Mouse (Mus musculus) hindbrain, embryonic 11.5 days (tissue): ENCODE measurements around the gene Fgfr2. TPM values are rescaled to one million over a fixed set of nuclear protein-coding genes. Genes with fewer than 3 reads are reported as not detected.

Source experiments
- ATAC-seq: fragments of 200-750 bp; cut with Nextera tagmentation; 2 replicates; pipeline ENCODE4 v1.8.0; 2017; ENCODE audit warnings: mild to moderate bottlenecking, moderate TSS enrichment, moderate library complexity; ENCODE audit not compliant: low FRiP score
- DNase-seq: peaks from one replicate; pipeline ENCODE4 v3.0.0-alpha.2; 2015; ENCODE audit warnings: low spot score
- H3K27ac ChIP-seq: fragments of 300-500 bp; sonication (generic); 2 replicates; pipeline ENCODE4 v1.5.1; 2014; ENCODE audit warnings: mild to moderate bottlenecking, low read depth, low read length
- H3K27me3 ChIP-seq: fragments of 300-500 bp; sonication (generic); 2 replicates; pipeline ENCODE4 v1.6.1; 2014; ENCODE audit warnings: mild to moderate bottlenecking, low read length, moderate library complexity, mixed read lengths; ENCODE audit not compliant: control insufficient read depth, insufficient read depth
- H3K36me3 ChIP-seq: fragments of 300-500 bp; sonication (generic); 2 replicates; pipeline ENCODE4 v1.6.1; 2014; ENCODE audit warnings: mild to moderate bottlenecking, low read length, moderate library complexity, mixed read lengths; ENCODE audit not compliant: control insufficient read depth, insufficient read depth
- H3K4me1 ChIP-seq: fragments of 300-500 bp; sonication (generic); replicated peaks from 2 replicates; pipeline ENCODE4 v1.6.1; 2014; ENCODE audit warnings: low read length, mixed read lengths; ENCODE audit not compliant: control insufficient read depth, insufficient read depth
- H3K4me2 ChIP-seq: fragments of 300-500 bp; sonication (generic); replicated peaks from 2 replicates; pipeline ENCODE4 v1.6.1; 2014; ENCODE audit warnings: mild to moderate bottlenecking, low read depth, low read length
- H3K4me3 ChIP-seq: fragments of 300-500 bp; sonication (generic); 2 replicates; pipeline ENCODE4 v1.5.1; 2014; ENCODE audit warnings: low read depth, low read length
- H3K9ac ChIP-seq: fragments of 300-500 bp; sonication (generic); 2 replicates; pipeline ENCODE4 v1.6.1; 2014; ENCODE audit warnings: low read depth, low read length
- H3K9me3 ChIP-seq: fragments of 300-500 bp; sonication (generic); 2 replicates; pipeline ENCODE4 v1.6.1; 2016; ENCODE audit warnings: low read length; ENCODE audit not compliant: control insufficient read depth
- WGBS: fragments of 180-500 bp; shearing (Covaris S2); extraction: QIAGEN DNeasy Blood & Tissue Kit; methylation state at CpG from one replicate; pipeline ENCODE4 v1.1.7; 2014; 5-methylcytosine and 5-hydroxymethylcytosine counted together
- polyA plus RNA-seq: library from polyadenylated mRNA; unstranded; fragments of >200 nt; fragmentation: Nextera tagmentation; extraction: Ambion mirVana; gene quantifications from 2 replicates; pipeline ENCODE4 v1.2.1, GENCODE M21; 2014

The Fgfr2 gene
- polyA plus RNA-seq, 1 experiment from 2014 or later: 71.3 TPM

- Histone ChIP-seq H3K4me3 (no peak overlapping the region), H3K9ac (no peak overlapping the region), H3K4me2 (no peak overlapping the region), H3K27ac (0 out of 2 replicates have a peak overlapping the region, but pooled peaks have one; percentile 5), H3K36me3 (no peaks in the 10 kb centered on the region), H3K9me3 (no peaks in the 10 kb centered on the region), H3K27me3 (no peaks in the 10 kb centered on the region), H3K4me1 (0 out of 2 replicates have a peak, but pooled peaks cover 6% of the 10 kb centered on the region)
- DNase-seq (peak; percentile 56), ATAC-seq (peak; percentile 65)
- WGBS: 29% methylated on average over 1 of the region's 1 CpGs
Observed at GRCm38 (mm10) chr7:132012969-132013679, 1110.0 kb downstream of the Fgfr2 start.

GRCm38 (mm10) chr7:132009002-132009401 is 1114.1 kb downstream of the Fgfr2 start:
- H3K27ac ChIP-seq: no peak overlapping the region
- no peak overlapping the region for H3K9ac ChIP-seq
- WGBS: 83% methylated on average over 7 of the region's 7 CpGs
- H3K4me2 ChIP-seq: no peak overlapping the region
- H3K36me3 ChIP-seq: no peaks in the 10 kb centered on the region
- 0 out of 2 replicates have a peak, but pooled peaks cover 6% of the 10 kb centered on the region for H3K4me1 ChIP-seq
- DNase-seq (no peak), ATAC-seq (no peak)
- no peaks in the 10 kb centered on the region for H3K9me3 ChIP-seq
- no peak overlapping the region for H3K4me3 ChIP-seq
- H3K27me3 ChIP-seq: no peaks in the 10 kb centered on the region

GRCm38 (mm10) chr7:132005996-132006696 is 1117.0 kb downstream of the Fgfr2 start:
- Histone ChIP-seq H3K36me3 (no peaks in the 10 kb centered on the region), H3K4me3 (no peak overlapping the region), H3K27me3 (no peaks in the 10 kb centered on the region), H3K4me2 (no peak overlapping the region), H3K9me3 (no peaks in the 10 kb centered on the region), H3K9ac (no peak overlapping the region), H3K27ac (no peak overlapping the region), H3K4me1 (no peaks in the 10 kb centered on the region)
- 83% methylated on average over 14 of the region's 14 CpGs for WGBS
- no peak for ATAC-seq
- no peak for DNase-seq

GRCm38 (mm10) chr7:131992873-131993272 is 1130.3 kb downstream of the Fgfr2 start:
- no peak for DNase-seq
- no peak overlapping the region for H3K27ac ChIP-seq
- ATAC-seq: no peak
- 73% methylated on average over 3 of the region's 3 CpGs for WGBS
- H3K9me3 ChIP-seq: no peaks in the 10 kb centered on the region
- H3K4me2 ChIP-seq: no peak overlapping the region
- no peaks in the 10 kb centered on the region for H3K4me1 ChIP-seq
- H3K36me3 ChIP-seq: no peaks in the 10 kb centered on the region
- no peaks in the 10 kb centered on the region for H3K27me3 ChIP-seq
- no peak overlapping the region for H3K4me3 ChIP-seq
- no peak overlapping the region for H3K9ac ChIP-seq

GRCm38 (mm10) chr7:131992226-131992625 is 1130.9 kb downstream of the Fgfr2 start:
- Histone ChIP-seq H3K9me3 (no peaks in the 10 kb centered on the region), H3K27me3 (no peaks in the 10 kb centered on the region), H3K27ac (no peak overlapping the region), H3K4me3 (no peak overlapping the region), H3K4me1 (no peaks in the 10 kb centered on the region), H3K4me2 (no peak overlapping the region), H3K36me3 (no peaks in the 10 kb centered on the region), H3K9ac (no peak overlapping the region)
- ATAC-seq: no peak
- 50% methylated on average over 1 of the region's 1 CpGs for WGBS
- DNase-seq: no peak

GRCm38 (mm10) chr7:131989056-131989455 is 1134.1 kb downstream of the Fgfr2 start:
- no peaks in the 10 kb centered on the region for H3K36me3 ChIP-seq
- H3K27ac ChIP-seq: no peak overlapping the region
- no peaks in the 10 kb centered on the region for H3K4me1 ChIP-seq
- DNase-seq: no peak
- no peak overlapping the region for H3K4me3 ChIP-seq
- no peaks in the 10 kb centered on the region for H3K27me3 ChIP-seq
- no peak for ATAC-seq
- 35% methylated on average over 6 of the region's 6 CpGs for WGBS
- no peaks in the 10 kb centered on the region for H3K9me3 ChIP-seq
- no peak overlapping the region for H3K9ac ChIP-seq
- H3K4me2 ChIP-seq: no peak overlapping the region

- Histone ChIP-seq H3K4me1 (no peaks in the 10 kb centered on the region), H3K4me3 (no peak overlapping the region), H3K9me3 (no peaks in the 10 kb centered on the region), H3K27ac (no peak overlapping the region), H3K9ac (no peak overlapping the region), H3K27me3 (no peaks in the 10 kb centered on the region), H3K36me3 (no peaks in the 10 kb centered on the region), H3K4me2 (no peak overlapping the region)
- 80% methylated on average over 11 of the region's 11 CpGs for WGBS
- ATAC-seq: no peak
- no peak for DNase-seq
Observed at GRCm38 (mm10) chr7:131978609-131979008, 1144.5 kb downstream of the Fgfr2 start.

GRCm38 (mm10) chr7:131975867-131976266 is 1147.3 kb downstream of the Fgfr2 start:
- Histone ChIP-seq H3K27me3 (no peaks in the 10 kb centered on the region), H3K9ac (no peak overlapping the region), H3K4me2 (no peak overlapping the region), H3K36me3 (no peaks in the 10 kb centered on the region), H3K4me1 (no peaks in the 10 kb centered on the region), H3K4me3 (no peak overlapping the region), H3K9me3 (no peaks in the 10 kb centered on the region), H3K27ac (no peak overlapping the region)
- ATAC-seq (no peak), DNase-seq (no peak)
- 74% methylated on average over 6 of the region's 6 CpGs for WGBS

GRCm38 (mm10) chr7:131970255-131970654 is 1152.9 kb downstream of the Fgfr2 start:
- no peak for ATAC-seq
- WGBS: 61% methylated on average over 3 of the region's 3 CpGs

More at GRCm38 (mm10) chr7:131970255-131970654, 1152.9 kb downstream of the Fgfr2 start:
- Histone ChIP-seq H3K4me3 (no peak overlapping the region), H3K4me2 (no peak overlapping the region), H3K9ac (no peak overlapping the region), H3K36me3 (no peaks in the 10 kb centered on the region), H3K27ac (no peak overlapping the region), H3K27me3 (peaks cover 32% of the 10 kb centered on the region), H3K4me1 (peaks cover 10% of the 10 kb centered on the region; the same call in 1 of the 2 replicates), H3K9me3 (no peaks in the 10 kb centered on the region)
- no peak for DNase-seq
